Mouse (Mus musculus) urinary bladder, adult 18-20 months (tissue): ENCODE results near the gene Vmn2r120.
"Not testable (repeated sequence)": the region's sequence is repeated elsewhere in the genome, so short reads cannot be mapped to it uniquely, and the experiment has no call there.

Experiments used
- DNase-seq, 2 experiments: peaks; one replicate each; pipeline ENCODE4 v3.0.0; 2022; ENCODE audit warnings: low spot score in 2 of 2, mixed read lengths in 2 of 2

The Vmn2r120 gene

GRCm38 (mm10) chr17:57545405-57545804 is at the start of gene Vmn2r120:
Vmn2r120 (minus strand) TSS chr17:57545505.
- DNase-seq, result no peak

GRCm38 (mm10) chr17:57587273-57587672 is 42.0 kb upstream of the Vmn2r120 start:
- DNase-seq, result not testable (repeated sequence)

- no peak for DNase-seq
Observed at GRCm38 (mm10) chr17:57574075-57574705, 28.9 kb upstream of the Vmn2r120 start.
